Mouse (Mus musculus) embryonic facial prominence, embryonic 13.5 days (tissue): ENCODE data around the gene Nfkbil1. TPM values are rescaled to one million over a fixed set of nuclear protein-coding genes. Genes with fewer than 3 reads are reported as not detected.
A peak's percentile ranks its signal among the peaks of the same experiment; 100 is the strongest.

Experiments
- ATAC-seq: fragments of 200-750 bp; cut with Nextera tagmentation; 2 replicates; pipeline ENCODE4 v1.8.0; 2017; ENCODE audit warnings: low read depth; ENCODE audit not compliant: insufficient number of reproducible peaks, insufficient read depth, low FRiP score, low TSS enrichment
- H3K27ac ChIP-seq: fragments of 300-500 bp; sonication (generic); 2 replicates; pipeline ENCODE4 v1.5.1; 2015; ENCODE audit warnings: moderate library complexity, mild to moderate bottlenecking, inconsistent platforms
- H3K27me3 ChIP-seq: fragments of 300-500 bp; sonication (generic); 2 replicates; pipeline ENCODE4 v1.6.1; 2015; ENCODE audit warnings: mild to moderate bottlenecking, inconsistent platforms
- H3K36me3 ChIP-seq: fragments of 300-500 bp; sonication (generic); 2 replicates; pipeline ENCODE4 v1.6.1; 2015; ENCODE audit warnings: mild to moderate bottlenecking, inconsistent platforms
- H3K4me1 ChIP-seq: fragments of 300-500 bp; sonication (generic); 2 replicates; pipeline ENCODE4 v1.6.1; 2015; ENCODE audit warnings: inconsistent platforms
- H3K4me2 ChIP-seq: fragments of 300-500 bp; sonication (generic); 2 replicates; pipeline ENCODE4 v1.6.1; 2015; ENCODE audit warnings: moderate library complexity, mild to moderate bottlenecking, inconsistent platforms
- H3K4me3 ChIP-seq: fragments of 300-500 bp; sonication (generic); 2 replicates; pipeline ENCODE4 v1.5.1; 2015; ENCODE audit warnings: mild to moderate bottlenecking, inconsistent platforms
- H3K9ac ChIP-seq: fragments of 300-500 bp; sonication (generic); 2 replicates; pipeline ENCODE4 v1.6.1; 2015; ENCODE audit warnings: mild to moderate bottlenecking, inconsistent platforms
- H3K9me3 ChIP-seq: fragments of 300-500 bp; sonication (generic); 2 replicates; pipeline ENCODE4 v1.6.1; 2016; ENCODE audit warnings: inconsistent platforms
- WGBS: fragments of 180-500 bp; shearing (Covaris S2); methylation state at CpG from one replicate; pipeline ENCODE4 v1.1.7; 2015; ENCODE audit warnings: mixed read lengths; 5-methylcytosine and 5-hydroxymethylcytosine counted together
- polyA plus RNA-seq: library from polyadenylated mRNA; unstranded; fragments of >200 nt; fragmentation: Nextera tagmentation; extraction: Ambion mirVana; gene quantifications from 2 replicates; pipeline ENCODE4 v1.2.1, GENCODE M21; 2015

Gene Nfkbil1
- polyA plus RNA-seq, 1 experiment from 2014 or later = 12.0 TPM

DNA sequence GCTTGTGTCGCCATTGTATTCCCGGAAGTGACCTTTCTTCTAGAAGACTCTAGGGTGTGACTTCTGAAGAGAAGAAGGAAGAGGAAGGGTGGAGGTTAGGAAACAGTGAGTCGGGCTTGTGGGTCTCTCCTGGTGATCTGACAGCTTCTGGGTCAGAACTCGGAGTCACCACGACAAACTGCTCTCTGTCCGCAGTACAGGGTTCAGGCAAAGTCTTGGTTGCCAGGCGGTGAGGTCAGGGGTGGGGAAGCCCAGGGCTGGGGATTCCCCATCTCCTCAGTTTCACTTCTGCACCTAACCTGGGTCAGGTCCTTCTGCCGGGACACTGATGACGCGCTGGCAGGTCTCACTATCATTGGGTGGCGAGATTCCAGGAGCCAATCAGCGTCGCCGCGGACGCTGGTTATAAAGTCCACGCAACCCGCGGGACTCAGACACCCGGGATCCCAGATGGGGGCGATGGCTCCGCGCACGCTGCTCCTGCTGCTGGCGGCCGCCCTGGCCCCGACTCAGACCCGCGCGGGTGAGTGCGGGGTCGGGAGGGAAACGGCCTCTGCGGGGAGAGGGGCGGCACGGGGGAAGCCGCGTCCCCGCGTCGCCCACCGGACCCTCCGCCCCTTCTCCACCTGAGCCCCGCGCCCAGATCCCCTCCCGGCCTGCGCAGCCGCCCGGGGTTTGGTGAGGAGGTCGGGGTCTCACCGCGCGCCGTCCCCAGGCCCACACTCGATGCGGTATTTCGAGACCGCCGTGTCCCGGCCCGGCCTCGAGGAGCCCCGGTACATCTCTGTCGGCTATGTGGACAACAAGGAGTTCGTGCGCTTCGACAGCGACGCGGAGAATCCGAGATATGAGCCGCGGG, 27.3 kb upstream of the Nfkbil1 start, which contains the start of gene H2-D1:
H2-D1 (plus strand) TSS at position 67 of the 859 bp plus-strand sequence.
- Histone ChIP-seq H3K36me3 (no peaks in the 10 kb centered on the region), H3K27me3 (peaks cover 80% of the 10 kb centered on the region), H3K9ac (peak within 1 kb of the TSS; percentile 71), H3K9me3 (no peaks in the 10 kb centered on the region), H3K4me2 (peak within 1 kb of the TSS; percentile 99), H3K4me3 (peak within 1 kb of the TSS; percentile 60), H3K4me1 (peaks cover 9% of the 10 kb centered on the region; the same call in 1 of the 2 replicates), H3K27ac (no peak within 1 kb of the TSS)
- under 1% methylated on average over 69 of the region's 73 CpGs for WGBS
- ATAC-seq = peak; percentile 80

DNA sequence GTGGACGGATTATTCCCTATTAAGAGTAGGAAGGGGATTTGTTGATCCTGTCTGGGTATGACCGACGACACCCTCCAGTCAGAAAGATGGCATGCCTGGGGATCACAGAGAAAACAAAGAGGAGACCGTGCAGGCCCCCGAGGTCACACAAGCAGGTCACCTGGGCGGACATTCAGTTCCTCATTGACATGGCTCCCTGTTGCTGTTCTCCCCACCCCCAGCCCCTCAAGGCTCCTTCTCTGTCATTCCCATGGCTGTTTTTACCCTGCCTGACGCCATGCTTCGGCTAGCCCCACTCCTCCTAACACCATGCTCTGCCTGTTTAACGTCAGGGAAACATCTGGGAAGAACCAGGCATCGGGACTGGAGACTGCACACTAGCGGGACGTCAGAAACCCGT, 26.1 kb upstream of the Nfkbil1 start:
- Histone ChIP-seq H3K9ac (no peak overlapping the region), H3K4me1 (peaks cover 9% of the 10 kb centered on the region; the same call in 1 of the 2 replicates), H3K27me3 (peaks cover 72% of the 10 kb centered on the region), H3K9me3 (no peaks in the 10 kb centered on the region), H3K4me3 (no peak overlapping the region), H3K4me2 (no peak overlapping the region), H3K27ac (no peak overlapping the region), H3K36me3 (no peaks in the 10 kb centered on the region)
- no peak for ATAC-seq
- 63% methylated on average over 13 of the region's 13 CpGs for WGBS

DNA sequence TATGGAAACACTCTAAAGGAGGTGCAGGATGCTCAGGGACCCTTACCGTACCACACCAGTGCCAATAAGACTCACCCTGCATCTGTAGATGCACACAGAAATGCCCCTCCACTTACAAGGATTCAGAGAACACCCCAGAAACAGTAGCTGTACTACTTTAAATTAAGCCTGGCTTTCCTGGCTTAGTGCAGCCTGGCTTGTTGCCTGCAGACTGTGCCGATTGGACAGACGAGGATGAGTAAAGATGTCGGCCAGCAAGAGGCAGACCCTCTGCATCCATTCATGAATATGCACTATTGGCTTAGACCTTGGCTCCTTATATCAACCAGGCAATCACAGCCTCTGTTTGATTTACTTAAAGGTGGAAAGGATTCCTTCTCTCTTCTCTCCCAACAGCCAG, 24.0 kb upstream of the Nfkbil1 start:
- no peak for ATAC-seq
- Histone ChIP-seq H3K9ac (no peak overlapping the region), H3K9me3 (no peaks in the 10 kb centered on the region), H3K4me3 (no peak overlapping the region), H3K36me3 (no peaks in the 10 kb centered on the region), H3K27ac (no peak overlapping the region), H3K4me1 (peaks cover 9% of the 10 kb centered on the region; the same call in 1 of the 2 replicates), H3K4me2 (no peak overlapping the region), H3K27me3 (peaks cover 53% of the 10 kb centered on the region)
- WGBS = 79% methylated on average over 4 of the region's 4 CpGs

DNA sequence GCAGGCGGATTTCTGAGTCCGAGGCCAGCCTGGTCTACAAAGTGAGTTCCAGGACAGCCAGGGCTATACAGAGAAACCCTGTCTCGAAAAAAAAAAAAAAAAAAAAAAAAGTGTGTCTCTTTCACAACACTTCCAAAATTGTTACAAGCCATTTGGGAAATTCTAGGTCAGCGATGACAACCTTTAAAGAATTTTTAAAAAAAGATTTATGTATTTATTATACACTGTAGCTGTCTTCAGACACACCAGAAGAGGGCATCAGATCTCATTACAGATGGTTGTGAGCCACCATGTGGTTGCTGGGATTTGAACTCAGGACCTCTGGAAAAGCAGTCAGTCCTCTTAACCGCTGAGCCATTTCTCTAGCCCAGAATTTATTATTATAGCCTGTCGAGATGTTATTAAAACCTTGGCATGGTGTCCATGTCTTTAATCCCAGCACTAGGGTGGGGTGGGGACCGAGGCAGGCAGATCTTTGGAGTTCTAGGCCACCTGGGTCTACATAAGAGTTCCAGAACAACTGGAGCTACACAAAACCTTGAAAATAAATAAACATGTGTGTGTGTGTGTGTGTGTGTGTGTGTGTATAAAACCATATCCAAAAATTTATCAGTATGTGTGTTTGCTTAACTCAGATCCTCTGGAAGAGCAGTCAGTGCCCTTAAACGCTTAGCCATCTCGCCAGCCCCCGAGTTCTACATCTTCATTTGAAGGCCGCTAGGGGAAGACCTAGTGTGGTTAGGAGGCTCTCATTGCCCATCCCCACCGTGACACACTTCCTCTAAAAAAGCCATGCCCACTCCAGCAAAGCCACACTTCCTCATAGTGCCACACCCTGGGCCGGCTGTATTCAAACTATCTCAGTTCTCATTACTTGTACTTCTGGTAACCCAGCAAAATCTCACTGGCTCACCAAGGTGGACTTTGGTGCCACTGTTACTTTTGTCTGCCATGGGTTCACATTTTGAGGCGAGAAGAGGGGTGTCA, 23.2 kb upstream of the Nfkbil1 start:
- H3K27me3 ChIP-seq = peaks cover 45% of the 10 kb centered on the region
- no peak overlapping the region for H3K27ac ChIP-seq
- H3K36me3 ChIP-seq = peaks cover 5% of the 10 kb centered on the region
- peaks cover 7% of the 10 kb centered on the region; the same call in 1 of the 2 replicates for H3K4me1 ChIP-seq
- H3K9me3 ChIP-seq = no peaks in the 10 kb centered on the region
- no peak overlapping the region for H3K9ac ChIP-seq
- H3K4me3 ChIP-seq = no peak overlapping the region
- WGBS = 61% methylated on average over 14 of the region's 14 CpGs
- ATAC-seq = no peak
- no peak overlapping the region for H3K4me2 ChIP-seq

DNA sequence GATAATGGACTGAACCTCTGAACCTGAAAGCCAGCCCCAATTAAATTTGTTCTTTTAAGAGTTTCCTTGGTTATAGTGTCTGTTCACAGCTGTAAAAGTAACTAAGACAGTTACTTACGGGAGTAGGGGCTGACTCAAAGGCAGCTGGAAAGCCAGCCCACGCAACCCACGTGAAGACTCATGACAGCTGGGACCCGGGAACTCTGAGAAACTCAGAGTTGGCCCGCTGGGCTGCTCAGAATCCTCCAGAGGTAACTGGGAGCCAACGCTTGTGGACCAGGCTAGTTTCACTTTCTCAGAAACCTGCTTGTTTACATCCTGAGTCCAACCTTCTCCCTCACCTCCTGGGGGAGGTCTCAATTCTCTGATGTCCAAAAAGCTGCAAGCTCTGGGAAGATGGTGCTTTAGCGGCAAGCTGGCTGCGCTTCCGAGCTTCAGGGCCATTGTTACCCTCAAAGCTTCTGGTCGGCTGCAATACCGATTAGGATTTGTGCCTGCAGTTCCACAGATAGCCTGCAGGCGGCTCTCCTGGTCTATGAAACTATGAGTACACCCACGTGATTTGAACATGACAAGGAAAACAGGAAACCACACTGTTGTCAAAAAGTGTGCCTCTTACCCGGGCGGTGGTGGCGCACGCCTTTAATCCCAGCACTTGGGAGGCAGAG, 22.4 kb upstream of the Nfkbil1 start:
- H3K4me1 ChIP-seq = no peaks in the 10 kb centered on the region
- H3K9ac ChIP-seq = peak overlapping the region; percentile 46; the same call in 1 of the 2 replicates
- peak overlapping the region; percentile 21; the same call in 1 of the 2 replicates for H3K4me3 ChIP-seq
- no peak overlapping the region for H3K27ac ChIP-seq
- H3K27me3 ChIP-seq = peaks cover 37% of the 10 kb centered on the region
- H3K36me3 ChIP-seq = peaks cover 14% of the 10 kb centered on the region
- H3K4me2 ChIP-seq = peak overlapping the region; percentile 35
- ATAC-seq = no peak
- H3K9me3 ChIP-seq = no peaks in the 10 kb centered on the region
- WGBS = 17% methylated on average over 17 of the region's 17 CpGs

DNA sequence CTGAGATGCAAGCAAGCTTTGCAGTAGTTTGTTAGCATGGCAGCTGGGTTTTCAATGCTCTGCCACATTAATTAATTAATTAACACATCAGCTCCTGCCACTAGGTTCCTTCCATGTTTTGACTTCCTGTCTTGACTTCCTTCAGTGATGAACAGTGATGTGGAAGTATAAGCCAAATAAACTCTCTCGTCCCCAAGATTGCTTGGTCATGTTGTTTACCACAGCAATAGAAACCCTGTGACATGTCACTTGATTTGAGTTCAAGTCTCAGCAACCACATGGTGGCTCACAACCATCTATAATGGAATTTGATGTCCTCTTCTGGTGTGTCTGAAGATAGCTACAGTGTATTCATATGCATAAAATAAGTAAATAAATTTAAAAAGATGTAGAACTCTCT, 21.8 kb upstream of the Nfkbil1 start:
- H3K4me2 ChIP-seq = no peak overlapping the region
- H3K4me1 ChIP-seq = no peaks in the 10 kb centered on the region
- H3K4me3 ChIP-seq = no peak overlapping the region
- H3K9me3 ChIP-seq = no peaks in the 10 kb centered on the region
- ATAC-seq = no peak
- no peak overlapping the region for H3K9ac ChIP-seq
- H3K27ac ChIP-seq = no peak overlapping the region
- H3K36me3 ChIP-seq = peaks cover 19% of the 10 kb centered on the region
- WGBS = 79% methylated on average over 1 of the region's 1 CpGs
- H3K27me3 ChIP-seq = peaks cover 31% of the 10 kb centered on the region

DNA sequence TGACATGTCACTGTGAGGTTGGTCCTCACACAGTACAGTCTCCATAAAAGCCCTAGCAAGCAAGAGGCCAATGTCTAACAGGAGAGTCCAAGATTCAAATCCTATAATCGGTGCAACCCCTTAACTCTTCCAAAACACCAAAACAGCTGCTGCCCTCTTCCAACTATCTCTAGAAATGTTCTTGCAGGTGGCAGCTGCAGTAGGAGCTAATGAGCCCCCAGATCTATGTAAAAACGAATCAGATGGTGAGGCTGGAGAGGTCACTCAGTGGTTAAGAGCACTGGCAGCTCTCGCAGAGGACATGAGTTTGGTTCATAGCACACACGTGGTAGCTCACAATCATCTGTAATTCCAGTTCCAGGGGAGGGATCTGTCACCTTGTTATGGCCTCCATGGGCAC, 20.1 kb upstream of the Nfkbil1 start:
- Histone ChIP-seq H3K9me3 (no peaks in the 10 kb centered on the region), H3K36me3 (peaks cover 35% of the 10 kb centered on the region), H3K9ac (no peak overlapping the region), H3K4me2 (no peak overlapping the region), H3K4me3 (no peak overlapping the region), H3K27me3 (peaks cover 14% of the 10 kb centered on the region), H3K27ac (no peak overlapping the region), H3K4me1 (no peaks in the 10 kb centered on the region)
- ATAC-seq = no peak
- 56% methylated on average over 4 of the region's 4 CpGs for WGBS

DNA sequence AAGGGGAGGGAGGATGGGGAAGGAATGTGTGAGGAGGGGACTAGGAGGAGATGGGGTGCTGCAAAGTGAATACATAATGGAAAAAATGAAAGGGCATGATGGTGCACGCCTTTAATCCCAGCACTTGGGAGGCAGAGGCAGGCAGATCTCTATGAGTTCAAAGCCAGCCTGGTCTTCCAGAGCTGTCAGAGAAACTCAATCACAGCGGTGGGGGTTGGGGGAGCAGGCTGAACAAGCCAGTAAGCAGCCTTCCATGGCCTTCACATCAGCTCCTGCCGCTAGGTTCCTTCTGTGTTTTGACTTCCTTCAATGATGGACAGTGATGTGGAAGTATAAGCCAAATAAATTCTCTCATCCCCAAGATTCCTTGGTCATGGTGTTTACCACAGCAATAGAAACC, 19.7 kb upstream of the Nfkbil1 start:
- no peak overlapping the region for H3K4me3 ChIP-seq
- H3K36me3 ChIP-seq = peaks cover 39% of the 10 kb centered on the region
- 73% methylated on average over 3 of the region's 3 CpGs for WGBS
- H3K4me1 ChIP-seq = 0 out of 2 replicates have a peak, but pooled peaks cover 4% of the 10 kb centered on the region
- no peak for ATAC-seq
- no peak overlapping the region for H3K27ac ChIP-seq
- no peak overlapping the region for H3K9ac ChIP-seq
- H3K27me3 ChIP-seq = peaks cover 10% of the 10 kb centered on the region
- H3K4me2 ChIP-seq = no peak overlapping the region
- no peaks in the 10 kb centered on the region for H3K9me3 ChIP-seq

DNA sequence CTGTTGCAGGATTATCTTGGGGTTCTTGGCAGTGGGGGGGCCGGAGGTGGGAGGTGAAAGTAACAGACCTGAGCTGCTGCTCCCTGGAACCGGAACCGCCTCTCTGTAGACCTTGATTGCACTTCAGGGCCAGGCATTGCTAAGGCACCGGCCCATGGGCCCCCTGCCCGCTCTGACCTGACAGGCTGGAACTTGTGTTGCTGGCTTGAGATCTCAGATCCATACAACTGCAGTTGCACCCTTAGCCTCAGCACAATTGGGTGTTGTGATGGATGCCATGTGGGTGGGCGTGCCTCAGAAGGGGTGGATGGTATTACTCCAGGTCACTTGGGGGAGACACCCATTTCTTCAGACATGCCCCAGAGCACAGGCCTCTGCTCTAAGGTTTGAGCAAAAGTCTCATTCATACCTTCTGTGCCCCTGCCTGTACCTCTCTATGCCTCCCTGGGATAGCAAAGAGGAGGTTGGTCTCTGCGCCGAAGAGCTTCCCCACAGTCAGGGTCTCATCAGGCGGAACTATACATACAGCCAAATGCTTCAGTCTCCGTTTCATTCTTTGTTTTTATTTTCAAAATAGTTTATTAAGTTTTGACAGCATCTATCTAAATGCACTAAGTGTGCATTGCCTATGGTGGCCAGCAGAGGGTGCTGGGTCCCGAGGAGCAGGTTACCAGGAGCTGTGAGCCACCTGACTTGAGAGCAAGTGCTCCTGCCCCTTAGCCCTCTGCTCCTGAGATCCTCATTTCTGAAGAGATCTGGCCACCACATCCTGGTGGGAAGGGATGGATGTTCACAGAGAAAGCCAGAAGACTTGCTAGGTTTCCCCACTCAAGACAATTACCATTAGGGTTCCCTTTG, 18.9 kb upstream of the Nfkbil1 start:
- whole genome bisulfite sequencing = 58% methylated on average over 11 of the region's 11 CpGs
- Histone ChIP-seq H3K9ac (no peak overlapping the region), H3K9me3 (no peaks in the 10 kb centered on the region), H3K27me3 (peaks cover 3% of the 10 kb centered on the region), H3K4me2 (no peak overlapping the region), H3K27ac (no peak overlapping the region), H3K4me1 (0 out of 2 replicates have a peak, but pooled peaks cover 4% of the 10 kb centered on the region), H3K4me3 (no peak overlapping the region), H3K36me3 (peaks cover 47% of the 10 kb centered on the region)
- peak; percentile 33; the same call in 1 of the 2 replicates for ATAC-seq

DNA sequence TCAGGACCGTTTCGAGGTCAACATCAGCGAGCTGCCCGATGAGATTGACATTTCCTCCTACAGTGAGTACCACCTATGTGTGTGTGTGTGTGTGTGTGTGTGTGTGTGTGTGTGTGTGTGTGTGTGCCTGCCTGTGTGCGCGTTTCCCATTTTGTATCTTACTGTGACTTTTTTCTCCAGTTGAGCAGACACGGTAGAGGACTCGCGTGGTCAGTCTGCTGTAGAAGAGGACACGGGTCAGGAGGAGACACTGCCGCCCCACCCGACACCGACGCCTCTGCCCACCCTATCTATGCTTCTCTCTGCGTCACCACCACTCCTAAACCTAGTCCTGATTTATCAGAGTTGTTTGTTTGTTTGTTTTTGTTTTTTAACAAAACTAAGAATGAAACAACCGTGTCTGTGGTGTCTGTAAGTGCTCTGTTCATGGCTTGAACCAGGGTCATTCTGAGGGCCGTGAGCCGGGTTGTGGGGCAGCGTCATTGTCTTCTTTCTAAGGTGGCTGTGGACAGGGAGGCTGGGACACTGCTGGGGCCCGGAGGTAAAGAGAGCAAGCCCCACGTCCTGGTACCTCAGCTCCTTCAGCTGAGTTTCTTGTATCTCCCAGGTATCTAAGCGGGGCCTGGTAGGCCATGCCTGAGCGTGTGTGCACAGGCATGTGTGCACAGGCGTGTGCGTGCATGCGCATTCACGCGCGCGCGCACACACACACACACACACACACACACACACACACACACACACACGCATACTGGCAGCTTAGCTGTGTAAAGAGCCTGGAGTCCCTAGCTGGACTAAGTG, 17.9 kb upstream of the Nfkbil1 start:
- H3K9me3 ChIP-seq = no peaks in the 10 kb centered on the region
- no peak overlapping the region for H3K4me2 ChIP-seq
- 0 out of 2 replicates have a peak, but pooled peaks cover 4% of the 10 kb centered on the region for H3K4me1 ChIP-seq
- 90% methylated on average over 32 of the region's 32 CpGs for WGBS
- no peak for ATAC-seq
- no peak overlapping the region for H3K27ac ChIP-seq
- no peaks in the 10 kb centered on the region for H3K27me3 ChIP-seq
- no peak overlapping the region for H3K9ac ChIP-seq
- H3K36me3 ChIP-seq = peaks cover 57% of the 10 kb centered on the region
- H3K4me3 ChIP-seq = no peak overlapping the region
